Mouse (Mus musculus): ENCODE results near the gene Usp10. TPM values are rescaled to one million over a fixed set of nuclear protein-coding genes. Genes with fewer than 3 reads are reported as not detected.

Gene Usp10
- total and polyA plus RNA-seq, 2 experiments from 2014 or later, result 77.3 to 106 TPM

GRCm38 (mm10) chr8:119952747-119953146 is 42.6 kb downstream of the Usp10 start:
- Histone ChIP-seq H3K9me3 (ENCODE audit: low read length) (no peaks in the 10 kb centered on the region), H3K4me2 (ENCODE audit: low read depth) (no peak overlapping the region), H3K27me3 (ENCODE audit: insufficient read depth, low read length) (no peaks in the 10 kb centered on the region), H3K4me3 (ENCODE audit: low read depth, low read length) (no peak overlapping the region), H3K36me3 (ENCODE audit: insufficient read depth) (peaks cover 90% of the 10 kb centered on the region), H3K4me1 (ENCODE audit: insufficient read depth) (no peaks in the 10 kb centered on the region), H3K27ac (ENCODE audit: low read depth, low read length) (no peak overlapping the region), H3K9ac (no peak overlapping the region)
- TF ChIP-seq CTCF (IDR thresholded peaks at IDR 0.05; ENCODE audit: low read depth), result no peak
- DNase-seq (peak; percentile 23), ATAC-seq (no peak)
- WGBS, result 52% methylated on average over 5 of the region's 5 CpGs

- Histone ChIP-seq H3K27ac (ENCODE audit: low read depth, low read length) (no peak overlapping the region), H3K9me3 (ENCODE audit: low read length) (no peaks in the 10 kb centered on the region), H3K27me3 (ENCODE audit: insufficient read depth, low read length) (no peaks in the 10 kb centered on the region), H3K4me3 (ENCODE audit: low read depth, low read length) (no peak overlapping the region), H3K9ac (no peak overlapping the region), H3K36me3 (ENCODE audit: insufficient read depth) (peaks cover 78% of the 10 kb centered on the region), H3K4me1 (ENCODE audit: insufficient read depth) (0 out of 2 replicates have a peak, but pooled peaks cover 2% of the 10 kb centered on the region), H3K4me2 (ENCODE audit: low read depth) (no peak overlapping the region)
- DNase-seq, result no peak
- ATAC-seq, result no peak
- WGBS, result 93% methylated on average over 8 of the region's 8 CpGs
- no peak for TF ChIP-seq CTCF (IDR thresholded peaks at IDR 0.05; ENCODE audit: low read depth)
Observed at GRCm38 (mm10) chr8:119955333-119955732, 45.2 kb downstream of the Usp10 start.

GRCm38 (mm10) chr8:119958076-119958475 is 47.9 kb downstream of the Usp10 start:
- DNase-seq (no peak), ATAC-seq (no peak)
- Histone ChIP-seq H3K4me1 (ENCODE audit: insufficient read depth) (0 out of 2 replicates have a peak, but pooled peaks cover 3% of the 10 kb centered on the region), H3K9me3 (ENCODE audit: low read length) (no peaks in the 10 kb centered on the region), H3K27me3 (ENCODE audit: insufficient read depth, low read length) (no peaks in the 10 kb centered on the region), H3K36me3 (ENCODE audit: insufficient read depth) (peaks cover 50% of the 10 kb centered on the region), H3K4me2 (ENCODE audit: low read depth) (no peak overlapping the region), H3K4me3 (ENCODE audit: low read depth, low read length) (no peak overlapping the region), H3K9ac (no peak overlapping the region), H3K27ac (ENCODE audit: low read depth, low read length) (no peak overlapping the region)
- WGBS, result 97% methylated on average over 10 of the region's 10 CpGs
- TF ChIP-seq CTCF (IDR thresholded peaks at IDR 0.05; ENCODE audit: low read depth), result no peak

GRCm38 (mm10) chr8:119960531-119961104 is 50.5 kb downstream of the Usp10 start:
- H3K4me3 ChIP-seq (ENCODE audit: low read depth, low read length), result no peak overlapping the region
- no peaks in the 10 kb centered on the region for H3K9me3 ChIP-seq (ENCODE audit: low read length)
- H3K4me1 ChIP-seq (ENCODE audit: insufficient read depth), result 0 out of 2 replicates have a peak, but pooled peaks cover 3% of the 10 kb centered on the region
- peak; percentile 46 for TF ChIP-seq CTCF (IDR thresholded peaks at IDR 0.05; ENCODE audit: low read depth)
- H3K4me2 ChIP-seq (ENCODE audit: low read depth), result no peak overlapping the region
- peak; percentile 89 for ATAC-seq
- DNase-seq, result peak; percentile 79
- H3K36me3 ChIP-seq (ENCODE audit: insufficient read depth), result peaks cover 25% of the 10 kb centered on the region
- no peaks in the 10 kb centered on the region for H3K27me3 ChIP-seq (ENCODE audit: insufficient read depth, low read length)
- no peak overlapping the region for H3K9ac ChIP-seq
- 36% methylated on average over 5 of the region's 5 CpGs for WGBS
- 0 out of 2 replicates have a peak overlapping the region, but pooled peaks have one; percentile 52 for H3K27ac ChIP-seq (ENCODE audit: low read depth, low read length)

GRCm38 (mm10) chr8:119964859-119965258 is 54.7 kb downstream of the Usp10 start:
- WGBS, result 76% methylated on average over 4 of the region's 4 CpGs
- no peaks in the 10 kb centered on the region for H3K27me3 ChIP-seq (ENCODE audit: insufficient read depth, low read length)
- H3K4me1 ChIP-seq (ENCODE audit: insufficient read depth), result 0 out of 2 replicates have a peak, but pooled peaks cover 3% of the 10 kb centered on the region
- TF ChIP-seq CTCF (IDR thresholded peaks at IDR 0.05; ENCODE audit: low read depth), result no peak
- no peaks in the 10 kb centered on the region for H3K36me3 ChIP-seq (ENCODE audit: insufficient read depth)
- no peak overlapping the region for H3K9ac ChIP-seq
- no peak overlapping the region for H3K27ac ChIP-seq (ENCODE audit: low read depth, low read length)
- no peak overlapping the region for H3K4me3 ChIP-seq (ENCODE audit: low read depth, low read length)
- H3K4me2 ChIP-seq (ENCODE audit: low read depth), result no peak overlapping the region
- no peak for DNase-seq
- H3K9me3 ChIP-seq (ENCODE audit: low read length), result no peaks in the 10 kb centered on the region
- ATAC-seq, result no peak

GRCm38 (mm10) chr8:119967435-119967834 is 57.3 kb downstream of the Usp10 start:
- H3K9me3 ChIP-seq (ENCODE audit: low read length), result no peaks in the 10 kb centered on the region
- no peaks in the 10 kb centered on the region for H3K4me1 ChIP-seq (ENCODE audit: insufficient read depth)
- no peak overlapping the region for H3K4me3 ChIP-seq (ENCODE audit: low read depth, low read length)
- no peaks in the 10 kb centered on the region for H3K27me3 ChIP-seq (ENCODE audit: insufficient read depth, low read length)
- H3K4me2 ChIP-seq (ENCODE audit: low read depth), result no peak overlapping the region
- H3K9ac ChIP-seq, result no peak overlapping the region
- TF ChIP-seq CTCF (IDR thresholded peaks at IDR 0.05; ENCODE audit: low read depth), result no peak
- WGBS, result 89% methylated on average over 9 of the region's 9 CpGs
- H3K27ac ChIP-seq (ENCODE audit: low read depth, low read length), result no peak overlapping the region
- DNase-seq (no peak), ATAC-seq (no peak)
- no peaks in the 10 kb centered on the region for H3K36me3 ChIP-seq (ENCODE audit: insufficient read depth)

- Histone ChIP-seq H3K4me2 (ENCODE audit: low read depth) (no peak overlapping the region), H3K4me3 (ENCODE audit: low read depth, low read length) (no peak overlapping the region), H3K9ac (no peak overlapping the region), H3K9me3 (ENCODE audit: low read length) (no peaks in the 10 kb centered on the region), H3K36me3 (ENCODE audit: insufficient read depth) (no peaks in the 10 kb centered on the region), H3K4me1 (ENCODE audit: insufficient read depth) (no peaks in the 10 kb centered on the region), H3K27me3 (ENCODE audit: insufficient read depth, low read length) (no peaks in the 10 kb centered on the region), H3K27ac (ENCODE audit: low read depth, low read length) (no peak overlapping the region)
- no peak for ATAC-seq
- WGBS, result 76% methylated on average over 9 of the region's 9 CpGs
- no peak for TF ChIP-seq CTCF (IDR thresholded peaks at IDR 0.05; ENCODE audit: low read depth)
- no peak for DNase-seq
Observed at GRCm38 (mm10) chr8:119970169-119970568, 60.0 kb downstream of the Usp10 start.

Measured in forebrain, postnatal 0 days (tissue).